Mouse (Mus musculus) kidney, adult 2 months (tissue): Measurements from ENCODE around the gene Olfm1.

Source experiments
- CTCF ChIP-seq: fragments of 200-500 bp; conservative IDR thresholded peaks from 2 replicates; pipeline ENCODE4 v1.5.1; 2011; ENCODE audit warnings: low read depth, mild to moderate bottlenecking, control low read depth, low read length, moderate library complexity, mixed read lengths; ENCODE audit not compliant: insufficient read depth, insufficient read length
- POLR2A ChIP-seq: fragments of 200-500 bp; IDR thresholded peaks from one replicate; pipeline ENCODE4 v1.6.1; 2011; ENCODE audit warnings: low read depth, low read length, control low read depth

DNA sequence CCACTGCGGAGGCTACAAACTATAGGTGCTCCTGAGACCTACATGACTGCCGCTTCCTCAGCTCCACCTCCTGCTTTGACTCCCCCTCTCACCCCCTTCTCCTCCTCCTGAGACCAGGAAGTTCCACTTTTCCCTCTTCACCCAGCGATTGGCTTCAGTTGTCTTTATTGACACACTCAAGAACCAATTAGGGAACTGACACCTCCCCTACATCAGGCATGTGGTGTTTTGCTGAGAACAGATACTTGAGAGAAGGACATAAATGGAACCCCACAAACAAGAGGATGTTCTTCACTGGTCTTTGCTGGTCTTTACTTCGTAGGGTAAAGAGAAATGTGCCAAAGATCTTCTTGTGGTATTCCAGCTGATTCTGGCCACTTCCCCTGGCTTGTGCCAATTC, 46.6 kb upstream of the Olfm1 start:
- TF ChIP-seq CTCF (no peak), POLR2A (no peak)
